Mouse (Mus musculus) kidney, adult 2 months (tissue): Measurements from ENCODE around the gene Tceal7.

Source experiments
- CTCF ChIP-seq: fragments of 200-500 bp; conservative IDR thresholded peaks from 2 replicates; pipeline ENCODE4 v1.5.1; 2011; ENCODE audit warnings: low read depth, mild to moderate bottlenecking, control low read depth, low read length, moderate library complexity, mixed read lengths; ENCODE audit not compliant: insufficient read depth, insufficient read length
- POLR2A ChIP-seq: fragments of 200-500 bp; IDR thresholded peaks from one replicate; pipeline ENCODE4 v1.6.1; 2011; ENCODE audit warnings: low read depth, low read length, control low read depth

DNA sequence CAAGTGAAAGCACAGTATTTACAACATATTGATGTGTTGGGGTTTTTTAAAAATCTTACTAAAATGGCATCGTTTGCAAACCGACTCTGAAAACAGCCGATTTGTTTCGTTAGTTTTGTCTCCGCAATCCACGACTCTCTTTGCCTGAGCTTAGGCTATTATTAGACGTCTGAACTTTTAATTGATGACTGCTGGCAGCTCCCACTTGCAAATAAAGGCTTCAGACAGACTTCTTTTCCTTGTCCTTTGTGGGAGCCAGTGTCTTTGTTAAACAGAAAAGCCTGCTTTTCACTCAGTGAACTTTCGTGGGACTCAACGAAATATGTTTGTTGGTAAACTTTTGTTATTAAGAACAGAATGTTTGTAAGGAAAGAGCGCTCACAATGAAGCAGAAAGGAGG is 41.8 kb upstream of the Tceal7 start:
- TF ChIP-seq POLR2A (no peak), CTCF (no peak)
